Mouse (Mus musculus): Measurements from ENCODE around the gene Hebp1. TPM values are rescaled to one million over a fixed set of nuclear protein-coding genes. Genes with fewer than 3 reads are reported as not detected.

The Hebp1 gene
- polyA plus RNA-seq, 1 experiment from 2014 or later: 7.5 TPM

GRCm38 (mm10) chr6:135196707-135197106 is 1.1 kb downstream of the Hebp1 start:
- Histone ChIP-seq H3K4me2 (no peak overlapping the region), H3K4me3 (no peak overlapping the region), H3K4me1 (peaks cover 14% of the 10 kb centered on the region), H3K36me3 (no peaks in the 10 kb centered on the region), H3K27ac (no peak overlapping the region), H3K9me3 (no peaks in the 10 kb centered on the region), H3K27me3 (no peaks in the 10 kb centered on the region), H3K9ac (no peak overlapping the region)
- 78% methylated on average over 8 of the region's 8 CpGs for WGBS
- no peak for ATAC-seq (ENCODE audit: insufficient number of reproducible peaks, insufficient read depth, low FRiP score, low TSS enrichment, low read depth)

- ATAC-seq (ENCODE audit: insufficient number of reproducible peaks, insufficient read depth, low FRiP score, low TSS enrichment, low read depth): no peak
- no peak overlapping the region for H3K27ac ChIP-seq
Observed at GRCm38 (mm10) chr6:135194907-135195306, 2.9 kb downstream of the Hebp1 start.

GRCm38 (mm10) chr6:135193733-135194132 is 4.1 kb downstream of the Hebp1 start:
- no peak for ATAC-seq (ENCODE audit: insufficient number of reproducible peaks, insufficient read depth, low FRiP score, low TSS enrichment, low read depth)
- H3K36me3 ChIP-seq: no peaks in the 10 kb centered on the region
- WGBS: 27% methylated on average over 4 of the region's 4 CpGs
- H3K9ac ChIP-seq: no peak overlapping the region
- no peaks in the 10 kb centered on the region for H3K27me3 ChIP-seq
- H3K9me3 ChIP-seq: no peaks in the 10 kb centered on the region
- H3K4me3 ChIP-seq: no peak overlapping the region
- H3K4me1 ChIP-seq: peaks cover 9% of the 10 kb centered on the region
- no peak overlapping the region for H3K27ac ChIP-seq
- no peak overlapping the region for H3K4me2 ChIP-seq

More at GRCm38 (mm10) chr6:135194907-135195306, 2.9 kb downstream of the Hebp1 start:
- WGBS: 68% methylated on average over 4 of the region's 4 CpGs
- H3K27me3 ChIP-seq: no peaks in the 10 kb centered on the region
- no peak overlapping the region for H3K4me3 ChIP-seq
- H3K4me2 ChIP-seq: no peak overlapping the region
- H3K9me3 ChIP-seq: no peaks in the 10 kb centered on the region
- no peak overlapping the region for H3K9ac ChIP-seq
- H3K36me3 ChIP-seq: no peaks in the 10 kb centered on the region
- peaks cover 14% of the 10 kb centered on the region for H3K4me1 ChIP-seq

- Histone ChIP-seq H3K4me3 (no peak overlapping the region), H3K4me1 (peaks cover 4% of the 10 kb centered on the region), H3K9me3 (no peaks in the 10 kb centered on the region), H3K27ac (no peak overlapping the region), H3K27me3 (no peaks in the 10 kb centered on the region), H3K9ac (no peak overlapping the region), H3K36me3 (no peaks in the 10 kb centered on the region), H3K4me2 (no peak overlapping the region)
- 69% methylated on average over 8 of the region's 8 CpGs for WGBS
- ATAC-seq (ENCODE audit: insufficient number of reproducible peaks, insufficient read depth, low FRiP score, low TSS enrichment, low read depth): no peak
Observed at GRCm38 (mm10) chr6:135192993-135193392, 4.8 kb downstream of the Hebp1 start.

GRCm38 (mm10) chr6:135191906-135192305 is 5.9 kb downstream of the Hebp1 start:
- H3K9ac ChIP-seq: no peak overlapping the region
- no peak for ATAC-seq (ENCODE audit: insufficient number of reproducible peaks, insufficient read depth, low FRiP score, low TSS enrichment, low read depth)
- H3K27me3 ChIP-seq: no peaks in the 10 kb centered on the region
- no peak overlapping the region for H3K4me2 ChIP-seq
- no peaks in the 10 kb centered on the region for H3K4me1 ChIP-seq
- WGBS: 77% methylated on average over 1 of the region's 1 CpGs
- no peak overlapping the region for H3K4me3 ChIP-seq
- H3K36me3 ChIP-seq: no peaks in the 10 kb centered on the region
- no peak overlapping the region for H3K27ac ChIP-seq
- H3K9me3 ChIP-seq: no peaks in the 10 kb centered on the region

- no peaks in the 10 kb centered on the region for H3K27me3 ChIP-seq
- no peaks in the 10 kb centered on the region for H3K9me3 ChIP-seq
- no peaks in the 10 kb centered on the region for H3K4me1 ChIP-seq
- H3K4me3 ChIP-seq: no peak overlapping the region
- H3K27ac ChIP-seq: no peak overlapping the region
- H3K36me3 ChIP-seq: no peaks in the 10 kb centered on the region
- H3K4me2 ChIP-seq: no peak overlapping the region
- H3K9ac ChIP-seq: no peak overlapping the region
- WGBS: 66% methylated on average over 6 of the region's 6 CpGs
- ATAC-seq (ENCODE audit: insufficient number of reproducible peaks, insufficient read depth, low FRiP score, low TSS enrichment, low read depth): no peak
Observed at GRCm38 (mm10) chr6:135190122-135190521, 7.7 kb downstream of the Hebp1 start.

GRCm38 (mm10) chr6:135188629-135189028 is 9.2 kb downstream of the Hebp1 start:
- ATAC-seq (ENCODE audit: insufficient number of reproducible peaks, insufficient read depth, low FRiP score, low TSS enrichment, low read depth): no peak
- H3K4me3 ChIP-seq: no peak overlapping the region
- H3K27me3 ChIP-seq: no peaks in the 10 kb centered on the region
- H3K4me2 ChIP-seq: no peak overlapping the region
- H3K9me3 ChIP-seq: no peaks in the 10 kb centered on the region
- H3K36me3 ChIP-seq: no peaks in the 10 kb centered on the region
- 64% methylated on average over 4 of the region's 4 CpGs for WGBS
- H3K27ac ChIP-seq: no peak overlapping the region
- H3K4me1 ChIP-seq: no peaks in the 10 kb centered on the region
- H3K9ac ChIP-seq: no peak overlapping the region

- Histone ChIP-seq H3K27me3 (no peaks in the 10 kb centered on the region), H3K36me3 (no peaks in the 10 kb centered on the region), H3K4me3 (no peak overlapping the region), H3K9me3 (no peaks in the 10 kb centered on the region), H3K4me2 (no peak overlapping the region), H3K27ac (no peak overlapping the region), H3K4me1 (no peaks in the 10 kb centered on the region), H3K9ac (no peak overlapping the region)
- ATAC-seq (ENCODE audit: insufficient number of reproducible peaks, insufficient read depth, low FRiP score, low TSS enrichment, low read depth): no peak
- 67% methylated on average over 10 of the region's 10 CpGs for WGBS
Observed at GRCm38 (mm10) chr6:135187076-135187917, 10.5 kb downstream of the Hebp1 start.

- H3K36me3 ChIP-seq: no peaks in the 10 kb centered on the region
- H3K9me3 ChIP-seq: no peaks in the 10 kb centered on the region
- no peak overlapping the region for H3K4me3 ChIP-seq
- no peaks in the 10 kb centered on the region for H3K4me1 ChIP-seq
- 37% methylated on average over 8 of the region's 8 CpGs for WGBS
- peaks cover 4% of the 10 kb centered on the region; the same call in 1 of the 2 replicates for H3K27me3 ChIP-seq
- H3K4me2 ChIP-seq: no peak overlapping the region
- no peak for ATAC-seq (ENCODE audit: insufficient number of reproducible peaks, insufficient read depth, low FRiP score, low TSS enrichment, low read depth)
- no peak overlapping the region for H3K9ac ChIP-seq
- no peak overlapping the region for H3K27ac ChIP-seq
Observed at GRCm38 (mm10) chr6:135183961-135184360, 13.9 kb downstream of the Hebp1 start.

- Histone ChIP-seq H3K9ac (no peak overlapping the region), H3K27ac (no peak overlapping the region), H3K4me3 (no peak overlapping the region), H3K9me3 (no peaks in the 10 kb centered on the region), H3K4me1 (no peaks in the 10 kb centered on the region), H3K27me3 (peaks cover 4% of the 10 kb centered on the region; the same call in 1 of the 2 replicates), H3K36me3 (no peaks in the 10 kb centered on the region), H3K4me2 (no peak overlapping the region)
- no peak for ATAC-seq (ENCODE audit: insufficient number of reproducible peaks, insufficient read depth, low FRiP score, low TSS enrichment, low read depth)
- 59% methylated on average over 5 of the region's 5 CpGs for WGBS
Observed at GRCm38 (mm10) chr6:135182925-135183324, 14.9 kb downstream of the Hebp1 start.

GRCm38 (mm10) chr6:135178599-135178998 is 19.2 kb downstream of the Hebp1 start:
- Histone ChIP-seq H3K9me3 (no peaks in the 10 kb centered on the region), H3K9ac (no peak overlapping the region), H3K27ac (no peak overlapping the region), H3K4me3 (no peak overlapping the region), H3K4me1 (no peaks in the 10 kb centered on the region), H3K36me3 (no peaks in the 10 kb centered on the region), H3K27me3 (peaks cover 4% of the 10 kb centered on the region; the same call in 1 of the 2 replicates), H3K4me2 (no peak overlapping the region)
- 48% methylated on average over 3 of the region's 3 CpGs for WGBS
- no peak for ATAC-seq (ENCODE audit: insufficient number of reproducible peaks, insufficient read depth, low FRiP score, low TSS enrichment, low read depth)

GRCm38 (mm10) chr6:135177271-135177670 is 20.6 kb downstream of the Hebp1 start:
- peaks cover 4% of the 10 kb centered on the region; the same call in 1 of the 2 replicates for H3K27me3 ChIP-seq
- no peak overlapping the region for H3K9ac ChIP-seq
- H3K4me2 ChIP-seq: no peak overlapping the region
- H3K9me3 ChIP-seq: no peaks in the 10 kb centered on the region
- no peak for ATAC-seq (ENCODE audit: insufficient number of reproducible peaks, insufficient read depth, low FRiP score, low TSS enrichment, low read depth)
- no peaks in the 10 kb centered on the region for H3K4me1 ChIP-seq
- no peak overlapping the region for H3K4me3 ChIP-seq
- H3K27ac ChIP-seq: no peak overlapping the region
- H3K36me3 ChIP-seq: no peaks in the 10 kb centered on the region
